Mouse (Mus musculus): ENCODE measurements at regions not wholly inside any gene's neighbourhood (a gene's known extent, or its start where the extent isn't known, plus 50 kb on each side); places are given as distances from the start of the nearest gene placed in this dataset.
A peak's percentile ranks its signal among the peaks of the same experiment; 100 is the strongest.

GRCm38 (mm10) chr2:106529247-106529646 lies 163.8 kb upstream of the Mpped2 start:
- Histone ChIP-seq H3K9ac (ENCODE audit: low read depth, low read length) (no peak overlapping the region), H3K79me2 (replicated peaks; ENCODE audit: control insufficient read depth, insufficient read depth, low read length) (no peaks in the 10 kb centered on the region), H3K4me1 (ENCODE audit: control insufficient read depth, insufficient read depth, low read length) (no peaks in the 10 kb centered on the region), H3K27ac (no peak overlapping the region), H3K27me3 (ENCODE audit: control insufficient read depth, insufficient read depth, low read length) (no peaks in the 10 kb centered on the region), H3K4me3 (no peak overlapping the region), H3K36me3 (ENCODE audit: control insufficient read depth, insufficient read depth, low read length) (no peaks in the 10 kb centered on the region)
- TF ChIP-seq POLR2A (IDR thresholded peaks at IDR 0.05; ENCODE audit: insufficient read depth, low read depth, low read length) (no peak), EP300 (IDR thresholded peaks at IDR 0.05; ENCODE audit: insufficient read depth, low read depth, low read length) (no peak), CTCF (IDR thresholded peaks at IDR 0.05) (no peak)
- 83% methylated on average over 5 of the region's 5 CpGs for WGBS
- intact Hi-C loops (cut with DNase I) = no loop called here
- DNase-seq = no peak

- intact Hi-C loops (cut with DNase I) = no loop called here
- no peak for DNase-seq
- no peaks in the 10 kb centered on the region for H3K4me1 ChIP-seq (ENCODE audit: control insufficient read depth, insufficient read depth, low read length)
- H3K9ac ChIP-seq (ENCODE audit: low read depth, low read length) = no peak overlapping the region
- no peak for TF ChIP-seq CTCF (IDR thresholded peaks at IDR 0.05)
- no peak for TF ChIP-seq POLR2A (IDR thresholded peaks at IDR 0.05; ENCODE audit: insufficient read depth, low read depth, low read length)
- no peak for TF ChIP-seq EP300 (IDR thresholded peaks at IDR 0.05; ENCODE audit: insufficient read depth, low read depth, low read length)
- 55% methylated on average over 2 of the region's 2 CpGs for WGBS
- H3K27ac ChIP-seq = no peak overlapping the region
- H3K4me3 ChIP-seq = no peak overlapping the region
- H3K27me3 ChIP-seq (ENCODE audit: control insufficient read depth, insufficient read depth, low read length) = no peaks in the 10 kb centered on the region
- H3K36me3 ChIP-seq (ENCODE audit: control insufficient read depth, insufficient read depth, low read length) = no peaks in the 10 kb centered on the region
- H3K79me2 ChIP-seq (replicated peaks; ENCODE audit: control insufficient read depth, insufficient read depth, low read length) = no peaks in the 10 kb centered on the region
Observed at GRCm38 (mm10) chr2:106529746-106530145, 163.3 kb upstream of the Mpped2 start.

GRCm38 (mm10) chr2:106538329-106538728 lies 154.7 kb upstream of the Mpped2 start:
- H3K27ac ChIP-seq = no peak overlapping the region
- H3K4me1 ChIP-seq (ENCODE audit: control insufficient read depth, insufficient read depth, low read length) = no peaks in the 10 kb centered on the region
- no peaks in the 10 kb centered on the region for H3K27me3 ChIP-seq (ENCODE audit: control insufficient read depth, insufficient read depth, low read length)
- H3K36me3 ChIP-seq (ENCODE audit: control insufficient read depth, insufficient read depth, low read length) = no peaks in the 10 kb centered on the region
- no peak overlapping the region for H3K4me3 ChIP-seq
- no peak overlapping the region for H3K9ac ChIP-seq (ENCODE audit: low read depth, low read length)
- intact Hi-C loops (cut with DNase I) = no loop called here
- TF ChIP-seq CTCF (IDR thresholded peaks at IDR 0.05) (no peak), POLR2A (IDR thresholded peaks at IDR 0.05; ENCODE audit: insufficient read depth, low read depth, low read length) (no peak), EP300 (IDR thresholded peaks at IDR 0.05; ENCODE audit: insufficient read depth, low read depth, low read length) (no peak)
- no peak for DNase-seq
- WGBS = 75% methylated on average over 4 of the region's 4 CpGs
- no peaks in the 10 kb centered on the region for H3K79me2 ChIP-seq (replicated peaks; ENCODE audit: control insufficient read depth, insufficient read depth, low read length)

- TF ChIP-seq CTCF (IDR thresholded peaks at IDR 0.05) = no peak
- no peak for TF ChIP-seq EP300 (IDR thresholded peaks at IDR 0.05; ENCODE audit: insufficient read depth, low read depth, low read length)
- no peak for TF ChIP-seq POLR2A (IDR thresholded peaks at IDR 0.05; ENCODE audit: insufficient read depth, low read depth, low read length)
- no peaks in the 10 kb centered on the region for H3K4me1 ChIP-seq (ENCODE audit: control insufficient read depth, insufficient read depth, low read length)
- 96% methylated on average over 5 of the region's 5 CpGs for WGBS
- no peak overlapping the region for H3K4me3 ChIP-seq
- no peak for DNase-seq
- H3K36me3 ChIP-seq (ENCODE audit: control insufficient read depth, insufficient read depth, low read length) = no peaks in the 10 kb centered on the region
- intact Hi-C loops (cut with DNase I) = no loop called here
- H3K27me3 ChIP-seq (ENCODE audit: control insufficient read depth, insufficient read depth, low read length) = no peaks in the 10 kb centered on the region
- no peak overlapping the region for H3K27ac ChIP-seq
- no peaks in the 10 kb centered on the region for H3K79me2 ChIP-seq (replicated peaks; ENCODE audit: control insufficient read depth, insufficient read depth, low read length)
- H3K9ac ChIP-seq (ENCODE audit: low read depth, low read length) = no peak overlapping the region
Observed at GRCm38 (mm10) chr2:106540176-106540575, 152.9 kb upstream of the Mpped2 start.

GRCm38 (mm10) chr2:106547117-106547516 lies 146.0 kb upstream of the Mpped2 start:
- Histone ChIP-seq H3K79me2 (replicated peaks; ENCODE audit: control insufficient read depth, insufficient read depth, low read length) (no peaks in the 10 kb centered on the region), H3K36me3 (ENCODE audit: control insufficient read depth, insufficient read depth, low read length) (no peaks in the 10 kb centered on the region), H3K9ac (ENCODE audit: low read depth, low read length) (no peak overlapping the region), H3K27ac (no peak overlapping the region), H3K27me3 (ENCODE audit: control insufficient read depth, insufficient read depth, low read length) (no peaks in the 10 kb centered on the region), H3K4me1 (ENCODE audit: control insufficient read depth, insufficient read depth, low read length) (no peaks in the 10 kb centered on the region), H3K4me3 (no peak overlapping the region)
- intact Hi-C loops (cut with DNase I) = no loop called here
- 54% methylated on average over 4 of the region's 4 CpGs for WGBS
- DNase-seq = peak in 1 of 2 experiments; percentile 3
- TF ChIP-seq EP300 (IDR thresholded peaks at IDR 0.05; ENCODE audit: insufficient read depth, low read depth, low read length) (no peak), CTCF (IDR thresholded peaks at IDR 0.05) (no peak), POLR2A (IDR thresholded peaks at IDR 0.05; ENCODE audit: insufficient read depth, low read depth, low read length) (no peak)

GRCm38 (mm10) chr2:106553666-106554065 lies 139.4 kb upstream of the Mpped2 start:
- Histone ChIP-seq H3K27me3 (ENCODE audit: control insufficient read depth, insufficient read depth, low read length) (no peaks in the 10 kb centered on the region), H3K36me3 (ENCODE audit: control insufficient read depth, insufficient read depth, low read length) (no peaks in the 10 kb centered on the region), H3K9ac (ENCODE audit: low read depth, low read length) (no peak overlapping the region), H3K4me3 (no peak overlapping the region), H3K4me1 (ENCODE audit: control insufficient read depth, insufficient read depth, low read length) (no peaks in the 10 kb centered on the region), H3K27ac (no peak overlapping the region), H3K79me2 (replicated peaks; ENCODE audit: control insufficient read depth, insufficient read depth, low read length) (no peaks in the 10 kb centered on the region)
- TF ChIP-seq POLR2A (IDR thresholded peaks at IDR 0.05; ENCODE audit: insufficient read depth, low read depth, low read length) = no peak
- TF ChIP-seq EP300 (IDR thresholded peaks at IDR 0.05; ENCODE audit: insufficient read depth, low read depth, low read length) = no peak
- no peak for TF ChIP-seq CTCF (IDR thresholded peaks at IDR 0.05)
- WGBS = 82% methylated on average over 5 of the region's 5 CpGs
- intact Hi-C loops (cut with DNase I) = no loop called here
- no peak for DNase-seq
